ENCODE assay signal across 8 mouse cellular contexts in genomic region chr1:74397268-74397918, GRCm38 (mm10). TPM values are rescaled to one million over a fixed set of nuclear protein-coding genes. Genes with fewer than 3 reads are reported as not detected.
DNase-seq lines count a peak whose midpoint lies in the region; ATAC-seq lines count a peak whose summit lies in the region.

No protein-coding gene starts in this region.

- DNase-seq in embryo, embryonic 10 days (ENCODE audit: low spot score), result peak; percentile 99
- peak; percentile 100 for DNase-seq in gastrocnemius, postnatal 10 days
- peak; percentile 85 to 98 for DNase-seq in left cerebral cortex, postnatal 10 days (ENCODE audit: extremely low spot score in 1 of 2, low spot score in 2 of 2)
- DNase-seq in right cerebral cortex, postnatal 25 days, result peak; percentile 89
- peak; percentile 99 to 100 for DNase-seq in urinary bladder, postnatal 4 days (ENCODE audit: low spot score in 2 of 2)

- peak; percentile 74 for ATAC-seq in activated CD4-positive, CD25-positive, alpha-beta regulatory T cell, adult 4 months
- ATAC-seq in inflammation-experienced regulatory T-cells, adult 6 months, result peak; percentile 71
- ATAC-seq in megakaryocyte-erythroid progenitor cell, adult 5-6 weeks (replicated peaks; ENCODE audit: low FRiP score, low TSS enrichment, poor library complexity, severe bottlenecking), result peak; percentile 81

- intact Hi-C loops in left cerebral cortex, postnatal 10 days (cut with DNase I), result no loop called here

RNA-seq across cellular contexts. Expression of gene Ctdsp1, which starts 6.1 kb away (rescaled TPM):
- 10 to 100 TPM; 29.9 to 31.9 TPM for polyA plus RNA-seq in activated CD4-positive, CD25-positive, alpha-beta regulatory T cell, adult 4 months (2017; shearing (Covaris generic))
- 100 to 1,000 TPM in 1 of 2 experiments, 10 to 100 TPM in 1; 99.4 to 103 TPM for total RNA-seq in gastrocnemius, postnatal 10 days (2021)
- 10 to 100 TPM; 28.8 to 39.0 (median 36.1) TPM for polyA plus RNA-seq in inflammation-experienced regulatory T-cells, adult 6 months (2017; shearing (Covaris generic))
- total RNA-seq in left cerebral cortex, postnatal 10 days (2021), result 10 to 100 TPM; 17.8 to 17.9 TPM
- total RNA-seq in megakaryocyte-erythroid progenitor cell, adult 5-6 weeks (2014; fragmentation: Nextera tagmentation), result 84.0 and 87.0 TPM in 2 replicates
- 19.5 and 26.8 TPM in 2 replicates for total RNA-seq in megakaryocyte-erythroid progenitor cell, adult 5-6 weeks (2017)

RNA-seq across cellular contexts. Expression of gene Vil1, which starts 11.8 kb away (rescaled TPM):
- under 1 TPM in 1 of 2 experiments, not detected in 1; 0.13 TPM for polyA plus RNA-seq in activated CD4-positive, CD25-positive, alpha-beta regulatory T cell, adult 4 months (2017; shearing (Covaris generic))
- total RNA-seq in gastrocnemius, postnatal 10 days (2021), result under 1 TPM; 0.09 to 0.16 TPM
- polyA plus RNA-seq in inflammation-experienced regulatory T-cells, adult 6 months (2017; shearing (Covaris generic)), result under 1 TPM in 2 of 3 experiments, not detected in 1; 0.26 to 0.41 TPM
- total RNA-seq in left cerebral cortex, postnatal 10 days (2021), result under 1 TPM; 0.89 to 0.92 TPM
- not detected in 2 replicates for total RNA-seq in megakaryocyte-erythroid progenitor cell, adult 5-6 weeks (2014; fragmentation: Nextera tagmentation)
- total RNA-seq in megakaryocyte-erythroid progenitor cell, adult 5-6 weeks (2017), result not detected in 2 replicates

RNA-seq across cellular contexts. Expression of gene Slc11a1, which starts 22.4 kb away (rescaled TPM):
- polyA plus RNA-seq in activated CD4-positive, CD25-positive, alpha-beta regulatory T cell, adult 4 months (2017; shearing (Covaris generic)), result under 1 TPM; 0.42 to 0.97 TPM
- total RNA-seq in gastrocnemius, postnatal 10 days (2021), result 1 to 10 TPM; 2.5 to 5.2 TPM
- 1 to 10 TPM in 2 of 3 experiments, under 1 TPM in 1; 0.97 to 1.7 (median 1.3) TPM for polyA plus RNA-seq in inflammation-experienced regulatory T-cells, adult 6 months (2017; shearing (Covaris generic))
- 1 to 10 TPM; 1.9 to 2.7 TPM for total RNA-seq in left cerebral cortex, postnatal 10 days (2021)
- not detected in 2 replicates for total RNA-seq in megakaryocyte-erythroid progenitor cell, adult 5-6 weeks (2014; fragmentation: Nextera tagmentation)
- total RNA-seq in megakaryocyte-erythroid progenitor cell, adult 5-6 weeks (2017), result 0.42 TPM in 1 of 2 replicates, not detected in the other

RNA-seq across cellular contexts. Expression of gene Catip, which starts 35.5 kb away (rescaled TPM):
- not detected for polyA plus RNA-seq in activated CD4-positive, CD25-positive, alpha-beta regulatory T cell, adult 4 months (2017; shearing (Covaris generic))
- total RNA-seq in gastrocnemius, postnatal 10 days (2021), result under 1 TPM; 0.16 to 0.36 TPM
- not detected for polyA plus RNA-seq in inflammation-experienced regulatory T-cells, adult 6 months (2017; shearing (Covaris generic))
- under 1 TPM; 0.41 to 0.45 TPM for total RNA-seq in left cerebral cortex, postnatal 10 days (2021)
- not detected in 2 replicates for total RNA-seq in megakaryocyte-erythroid progenitor cell, adult 5-6 weeks (2014; fragmentation: Nextera tagmentation)
- not detected in 2 replicates for total RNA-seq in megakaryocyte-erythroid progenitor cell, adult 5-6 weeks (2017)

Comparison
In these comparisons a context has a peak if more than half of its experiments do, and no peak if none do; other contexts are left out.
1. Peak in every context shown above with its lines: DNase-seq and ATAC-seq.